Mouse (Mus musculus) erythroblast, embryonic 14.5 days (primary cell): ENCODE measurements around the gene Rrbp1.

Experiments
- GATA1 ChIP-seq: IDR thresholded peaks from 2 replicates; pipeline ENCODE4 v1.6.1; 2012; ENCODE audit warnings: low read length, inconsistent platforms, mixed read lengths
- TAL1 ChIP-seq: IDR thresholded peaks from 3 replicates; pipeline ENCODE4 v1.6.1; 2012; ENCODE audit warnings: low read length, inconsistent platforms, mixed read lengths

GRCm38 (mm10) chr2:143918831-143919502, 92.1 kb downstream of the Rrbp1 start:
- TF ChIP-seq GATA1 (no peak), TAL1 (no peak; the same call in 2 of the 3 replicates)
